Mouse (Mus musculus): Measurements from ENCODE around the gene Unc13a.
A peak's percentile ranks its signal among the peaks of the same experiment; 100 is the strongest.
"Not testable (repeated sequence)": the region's sequence is repeated elsewhere in the genome, so short reads cannot be mapped to it uniquely, and the experiment has no call there.

Gene Unc13a

DNA sequence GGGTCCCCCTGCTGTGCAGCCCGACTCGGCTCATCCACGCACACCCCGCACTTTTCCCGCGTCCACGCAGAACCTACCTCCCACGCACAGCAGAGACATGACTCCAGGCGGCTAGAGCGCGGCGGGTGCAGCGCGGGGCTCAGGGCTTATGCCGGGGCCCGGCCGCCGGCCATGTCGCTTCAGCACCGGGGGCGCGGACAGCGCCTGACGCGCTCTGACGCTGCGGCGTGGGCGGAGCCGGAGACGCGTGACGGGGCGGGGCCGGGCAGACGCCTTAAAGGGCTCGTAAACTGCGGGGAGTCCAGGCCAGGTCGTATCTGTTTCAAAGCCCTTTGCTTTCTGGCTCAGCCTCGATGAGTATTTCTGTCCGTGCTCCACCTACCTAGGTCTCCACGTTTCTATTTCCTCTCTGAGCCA, at the start of gene Unc13a:
Gene Unc13a (minus strand): TSS at position 209 of the 417 bp plus-strand sequence.
- DNase-seq (ENCODE audit: low read depth, low spot score), result peak; percentile 79

DNA sequence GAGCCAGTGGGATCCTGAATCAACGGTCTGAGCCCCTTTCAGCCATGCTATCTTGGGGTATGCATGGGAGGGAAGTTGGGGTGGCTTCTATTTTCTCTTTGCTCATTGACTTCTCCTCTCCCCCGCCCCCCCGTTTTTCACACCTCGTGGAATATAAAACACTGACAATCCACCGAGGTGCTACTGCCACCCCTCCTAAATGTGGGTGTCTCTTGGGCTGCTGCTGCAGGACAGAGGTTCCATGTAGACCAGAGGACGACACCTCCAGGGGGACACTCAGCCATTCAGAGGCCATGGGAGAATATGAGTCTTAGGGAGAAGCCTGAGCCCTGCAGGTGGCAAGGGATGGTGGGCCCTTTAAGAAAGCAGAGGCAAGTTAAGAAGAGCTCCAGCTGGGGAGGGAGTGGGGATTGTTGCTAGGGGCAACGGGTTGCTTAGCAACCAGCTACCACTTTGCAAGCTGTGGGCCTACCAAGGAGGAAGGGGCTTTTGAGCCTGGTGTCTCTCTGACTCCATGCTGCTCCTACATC, 48.4 kb upstream of the Unc13a start:
- no peak for DNase-seq (ENCODE audit: low read depth, low spot score)

DNA sequence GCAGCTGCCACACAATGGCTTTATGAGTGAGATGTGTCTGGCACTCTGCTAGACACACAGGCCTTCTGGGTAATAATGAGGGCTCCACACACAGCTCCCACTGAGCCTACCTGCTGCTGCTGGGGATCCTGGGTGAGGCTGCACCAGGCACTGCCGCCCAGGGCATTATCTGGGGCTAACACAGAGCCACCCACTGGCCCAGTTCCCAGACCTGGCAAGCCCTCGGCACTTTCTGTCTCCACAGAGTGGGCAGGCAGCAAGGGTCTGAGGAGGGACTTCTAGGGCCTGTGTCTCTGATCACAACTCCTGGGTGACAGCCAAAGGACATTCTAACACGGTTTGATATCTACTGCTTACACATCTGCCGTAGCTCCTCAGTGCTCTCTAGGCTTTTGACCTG, 47.7 kb upstream of the Unc13a start:
- no peak for DNase-seq (ENCODE audit: low read depth, low spot score)

DNA sequence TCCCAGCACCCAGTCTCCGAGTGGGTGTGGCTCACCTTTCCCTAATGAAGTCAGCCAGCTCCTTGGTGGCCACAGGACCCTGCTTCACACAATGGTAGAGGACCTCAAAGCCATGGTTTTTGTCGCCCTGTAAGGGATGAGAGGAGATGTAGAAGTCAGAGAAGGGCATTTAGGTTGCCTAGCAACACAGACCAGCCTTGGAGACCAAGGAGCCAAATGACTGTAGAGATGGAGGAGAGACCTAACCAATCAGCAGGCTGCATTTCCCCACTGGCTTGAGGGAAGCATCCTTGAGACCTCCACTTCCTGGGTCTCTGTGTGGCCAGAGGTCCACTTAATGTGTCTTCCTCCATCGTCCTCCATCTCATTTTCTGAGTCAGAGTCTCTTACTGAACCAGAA, 46.7 kb upstream of the Unc13a start:
- DNase-seq (ENCODE audit: low read depth, low spot score), result no peak

DNA sequence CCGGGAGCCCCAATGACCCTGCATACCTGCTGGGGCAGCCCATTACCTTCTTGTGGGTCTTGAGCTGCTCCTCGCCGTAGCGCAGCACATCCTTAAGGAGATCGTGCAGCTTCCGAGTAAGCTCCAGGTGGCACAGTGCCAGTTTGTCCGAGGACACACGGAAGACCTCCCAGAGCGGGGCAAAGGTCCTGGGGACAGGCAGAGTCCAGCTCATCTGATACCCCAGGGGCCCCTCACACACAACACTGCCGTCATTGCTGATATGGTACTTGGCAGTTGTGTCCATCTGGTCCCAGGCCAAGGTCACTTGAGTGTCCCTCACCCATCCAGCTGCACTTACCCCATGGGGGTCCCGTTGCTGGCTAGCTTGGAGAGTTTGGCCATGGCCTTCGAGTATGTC, 45.5 kb upstream of the Unc13a start:
- DNase-seq (ENCODE audit: low read depth, low spot score), result no peak

DNA sequence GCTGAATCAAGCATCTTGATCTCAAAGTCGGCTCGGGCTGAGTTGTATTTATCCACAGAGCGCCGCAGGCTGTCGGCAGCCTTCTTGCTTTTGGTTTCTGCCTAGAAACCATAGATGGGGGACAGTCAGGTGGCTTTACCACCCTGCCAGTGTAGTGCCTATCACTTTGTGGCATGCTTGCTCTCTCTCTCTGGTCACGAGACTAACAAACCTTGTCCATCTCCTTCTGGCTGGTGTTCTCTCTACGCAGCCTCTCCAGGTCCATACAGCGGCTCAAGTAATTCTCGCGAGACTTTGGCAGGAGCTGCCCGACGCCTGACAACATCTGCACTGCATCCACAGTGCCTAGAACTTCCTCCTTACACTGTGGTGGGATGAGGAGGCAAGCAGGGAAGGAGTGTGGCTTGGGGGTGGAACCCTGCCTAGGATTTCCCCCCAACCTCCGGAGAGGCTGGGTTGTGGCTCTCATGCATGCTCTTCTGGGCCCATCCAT, 45.0 kb upstream of the Unc13a start:
- DNase-seq (ENCODE audit: low read depth, low spot score), result no peak

GRCm38 (mm10) chr8:71715531-71715930, 44.0 kb upstream of the Unc13a start:
- no peak for DNase-seq (ENCODE audit: low read depth, low spot score)

DNA sequence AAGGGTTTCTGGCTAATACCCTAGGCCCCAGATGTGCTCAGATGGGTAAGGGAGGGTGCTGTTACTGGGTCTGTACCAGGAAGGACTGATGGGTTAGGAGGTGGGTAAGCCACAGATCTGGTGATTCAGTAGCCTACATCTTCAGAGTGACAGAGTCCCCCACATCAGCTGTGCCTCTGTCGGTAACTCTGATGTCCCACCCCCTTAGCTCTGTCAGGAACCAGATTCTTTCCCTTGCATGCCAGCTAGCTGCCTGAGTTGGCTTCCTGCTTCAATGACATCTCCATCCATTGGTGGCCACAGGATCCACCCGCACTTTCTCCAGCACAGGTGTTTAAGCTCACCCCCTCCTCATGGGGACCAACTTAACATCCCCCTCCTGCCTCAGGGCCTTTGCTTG, 40.0 kb upstream of the Unc13a start:
- DNase-seq (ENCODE audit: low read depth, low spot score), result no peak

DNA sequence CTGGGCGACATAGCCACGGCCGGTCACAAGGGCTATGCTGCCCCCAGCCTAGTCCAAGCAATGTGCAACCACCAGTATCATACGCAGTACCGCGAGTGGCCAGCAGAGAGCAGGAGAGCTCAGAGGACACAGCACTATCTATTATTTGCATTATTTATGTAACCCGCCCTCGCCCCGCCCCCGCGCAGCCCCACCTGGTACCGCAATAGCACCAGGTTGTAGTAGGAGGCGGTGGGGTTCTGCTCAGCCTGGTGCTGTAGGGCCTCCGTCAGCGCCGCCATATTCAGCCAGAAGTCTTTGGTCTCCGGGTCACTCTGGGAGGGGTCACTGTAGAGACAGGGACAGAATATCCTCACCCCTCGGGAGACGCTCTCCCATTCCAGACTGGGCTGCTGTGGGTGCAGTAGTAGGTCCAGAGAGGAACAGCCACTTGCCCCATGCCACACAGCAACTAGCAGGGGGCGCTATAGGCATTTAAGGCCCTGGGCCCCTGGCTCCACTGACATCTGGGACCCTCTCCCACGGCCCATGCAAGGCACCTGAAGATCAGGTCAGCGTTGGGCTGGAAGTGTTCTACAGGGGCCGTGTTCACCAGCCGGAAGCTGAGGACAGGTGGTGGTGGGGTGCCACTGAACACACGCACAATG, 38.4 kb upstream of the Unc13a start:
- peak; percentile 79 for DNase-seq (ENCODE audit: low read depth, low spot score)

- DNase-seq (ENCODE audit: low read depth, low spot score), result peak; percentile 12
These were observed 37.7 kb upstream of the Unc13a start for GRCm38 (mm10) chr8:71709134-71709799.

DNA sequence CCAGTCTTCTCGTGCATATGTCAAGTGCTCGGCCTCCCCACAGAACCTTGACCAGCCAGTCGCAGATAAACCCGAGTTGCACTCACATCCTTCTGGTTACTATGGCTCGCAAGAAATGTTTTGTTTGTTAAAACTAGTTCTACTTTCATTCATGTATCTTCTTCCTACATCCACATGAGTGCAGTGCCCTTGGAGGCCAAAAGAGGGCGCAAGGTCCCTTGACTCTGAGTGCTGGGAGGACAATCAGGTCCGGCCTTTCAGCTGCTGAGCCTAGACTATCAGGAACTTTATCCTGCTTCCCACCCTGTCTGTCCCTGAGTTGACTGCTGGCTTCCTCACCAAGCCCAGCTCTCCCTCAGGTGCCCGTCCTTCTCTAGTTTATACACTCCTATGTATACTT, 36.3 kb upstream of the Unc13a start:
- peak; percentile 71 for DNase-seq (ENCODE audit: low read depth, low spot score)

GRCm38 (mm10) chr8:71703400-71703799, 31.8 kb upstream of the Unc13a start:
- DNase-seq (ENCODE audit: low read depth, low spot score), result not testable (repeated sequence)

DNA sequence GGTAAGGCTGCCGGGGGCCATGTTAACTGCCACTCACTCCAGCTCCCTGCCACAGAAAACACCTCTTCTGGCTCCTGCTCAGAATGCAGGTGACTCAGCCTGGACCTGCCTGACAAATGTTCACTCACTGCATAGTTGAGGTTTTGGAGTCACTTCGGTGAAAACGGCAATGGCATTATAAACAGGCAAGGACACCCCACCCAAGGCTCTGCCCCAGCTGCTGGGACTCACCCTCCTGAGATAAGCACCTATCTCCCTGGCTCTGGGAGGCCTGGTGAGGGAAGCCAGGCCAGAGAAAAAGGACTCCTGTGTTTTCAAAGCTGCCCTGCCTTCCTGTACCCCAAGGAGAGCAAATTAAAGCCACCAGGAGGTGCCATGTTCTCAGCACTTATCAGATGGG, 31.4 kb upstream of the Unc13a start:
- DNase-seq (ENCODE audit: low read depth, low spot score), result peak; percentile 39

DNA sequence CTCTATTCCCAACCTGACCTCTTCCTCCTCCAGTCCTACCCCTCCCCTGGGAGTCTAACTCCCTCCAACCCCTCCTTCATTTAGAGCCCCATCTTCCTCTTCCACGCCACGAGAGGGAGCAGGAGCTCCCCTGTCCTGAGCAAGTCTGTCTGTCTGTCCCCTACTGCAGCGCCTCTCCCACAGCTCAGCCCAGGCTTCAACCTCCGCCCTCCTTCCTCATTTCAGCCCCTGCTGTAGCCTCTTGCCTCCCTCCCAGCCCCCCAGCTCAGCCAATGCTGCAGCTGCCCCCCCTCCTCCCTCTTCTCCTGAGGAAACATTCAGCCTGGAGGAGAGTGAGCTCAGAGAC, 30.5 kb upstream of the Unc13a start:
- DNase-seq (ENCODE audit: low read depth, low spot score), result no peak

DNA sequence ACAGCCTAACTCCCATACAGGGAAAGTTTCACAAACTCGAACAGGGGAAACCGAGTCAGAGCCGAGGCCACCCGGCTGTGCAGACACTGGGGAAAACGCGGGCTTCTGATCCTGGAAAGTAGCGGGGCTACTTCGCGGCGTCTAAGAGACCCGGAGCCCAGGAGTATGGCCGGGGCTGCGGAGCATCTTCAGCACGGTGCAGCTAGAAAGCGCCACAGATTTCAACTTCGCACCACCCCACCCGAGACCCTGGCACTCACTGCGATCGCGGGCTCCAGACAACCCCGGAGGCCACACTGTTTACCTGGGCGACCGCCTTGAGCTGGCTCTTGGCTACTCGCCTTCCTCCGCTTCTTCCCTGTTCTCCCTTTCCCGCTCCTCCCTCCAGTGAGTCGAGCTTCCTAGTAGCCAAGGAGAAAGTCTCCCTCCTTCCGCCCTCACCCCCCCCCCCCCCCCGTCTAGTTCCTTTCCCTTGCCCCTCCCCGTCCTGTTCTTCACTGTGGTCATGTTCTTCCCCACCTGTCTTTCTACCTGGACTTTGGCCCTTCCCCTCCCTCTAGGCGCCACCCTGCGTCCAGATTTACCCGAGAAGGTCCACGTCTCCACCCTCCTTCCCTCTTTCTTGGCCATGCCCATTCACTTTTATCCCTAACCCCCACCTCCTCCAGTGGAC, 30.0 kb upstream of the Unc13a start, which contains the start of gene B3gnt3:
Gene B3gnt3 (minus strand): TSS at position 376 of the 673 bp plus-strand sequence.
- no peak for DNase-seq (ENCODE audit: low read depth, low spot score)

GRCm38 (mm10) chr8:71700493-71701269, 29.1 kb upstream of the Unc13a start:
- no peak for DNase-seq (ENCODE audit: low read depth, low spot score)

- not testable (repeated sequence) for DNase-seq (ENCODE audit: low read depth, low spot score)
These were observed 23.9 kb upstream of the Unc13a start for GRCm38 (mm10) chr8:71695456-71695855.

GRCm38 (mm10) chr8:71693166-71694041, 21.8 kb upstream of the Unc13a start:
- DNase-seq (ENCODE audit: low read depth, low spot score), result no peak

DNA sequence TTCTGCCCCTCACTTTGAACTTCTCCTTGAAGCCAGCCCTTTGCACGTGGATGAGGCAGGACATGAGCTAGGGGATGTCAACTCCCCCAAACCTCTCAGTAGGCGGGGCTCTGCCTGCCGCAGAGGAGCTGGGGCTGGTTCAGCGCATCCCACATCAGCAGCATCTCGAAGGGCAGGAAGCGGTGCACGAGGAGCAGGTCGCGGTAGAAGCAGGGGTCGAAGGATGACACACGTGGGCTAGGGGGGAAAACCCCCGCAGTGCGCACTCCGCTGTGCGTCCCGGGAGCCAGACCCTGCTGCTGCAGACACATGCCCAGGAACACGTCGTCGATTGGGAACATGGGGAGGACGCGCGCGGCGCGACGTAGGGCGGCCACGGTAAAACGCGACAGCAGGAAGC, 21.0 kb upstream of the Unc13a start:
- DNase-seq (ENCODE audit: low read depth, low spot score), result no peak

- no peak for DNase-seq (ENCODE audit: low read depth, low spot score)
These were observed 17.5 kb upstream of the Unc13a start, which contains the start of gene Insl3 for GRCm38 (mm10) chr8:71689028-71689427. Insl3 (plus strand) TSS chr8:71689214.

GRCm38 (mm10) chr8:71687616-71688015, 16.1 kb upstream of the Unc13a start:
- no peak for DNase-seq (ENCODE audit: low read depth, low spot score)

Data from 3T3-L1 (cell line).